Mouse (Mus musculus): ENCODE results near the gene Sik1.

Sik1 gene

DNA sequence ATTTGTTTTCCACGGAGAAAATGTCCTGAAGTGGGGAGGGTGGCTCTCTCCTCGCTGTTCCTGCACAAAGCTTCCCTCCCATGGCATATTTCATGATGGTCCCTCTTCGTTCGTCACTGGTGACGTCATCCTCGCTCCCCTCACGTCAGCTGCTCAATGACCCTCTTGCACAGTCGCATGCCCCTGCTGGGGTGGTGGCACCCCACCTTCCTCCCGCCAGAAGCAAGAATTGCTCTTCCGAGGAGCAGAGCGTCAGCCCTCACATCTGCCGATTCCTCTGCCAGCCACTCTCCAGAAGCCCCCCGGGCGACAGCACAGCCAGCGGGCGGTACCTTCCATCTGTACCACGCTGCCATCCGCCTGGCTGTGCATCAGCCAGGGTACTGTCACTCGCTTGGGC is 45.7 kb downstream of the Sik1 start:
- in situ Hi-C loops (cut with MboI, MseI): loop anchor here (10.0 kb wide), 1 partner anchor 645 kb away; the partner anchor contains the start of gene Tff1

DNA sequence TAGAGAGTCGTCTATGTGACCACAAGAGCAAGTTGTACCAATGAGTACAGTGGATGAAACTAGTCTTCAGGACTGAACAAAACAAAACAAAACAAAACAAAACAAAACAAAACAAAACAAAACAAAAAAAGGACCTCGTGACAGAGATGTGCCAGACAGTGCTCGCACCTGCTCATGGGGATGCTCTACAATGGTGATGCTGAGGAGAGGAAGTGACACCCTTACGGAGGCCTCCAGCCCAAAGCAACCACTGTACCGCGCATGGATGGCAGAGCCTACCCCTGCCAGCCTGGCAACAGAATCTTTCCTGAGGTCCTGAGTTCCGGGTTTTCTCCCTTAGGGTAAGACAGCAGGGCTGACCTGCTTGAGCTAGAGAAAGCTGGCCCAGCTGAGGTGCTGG is 46.5 kb downstream of the Sik1 start:
- in situ Hi-C loops (cut with MboI, MseI): no loop called here

DNA sequence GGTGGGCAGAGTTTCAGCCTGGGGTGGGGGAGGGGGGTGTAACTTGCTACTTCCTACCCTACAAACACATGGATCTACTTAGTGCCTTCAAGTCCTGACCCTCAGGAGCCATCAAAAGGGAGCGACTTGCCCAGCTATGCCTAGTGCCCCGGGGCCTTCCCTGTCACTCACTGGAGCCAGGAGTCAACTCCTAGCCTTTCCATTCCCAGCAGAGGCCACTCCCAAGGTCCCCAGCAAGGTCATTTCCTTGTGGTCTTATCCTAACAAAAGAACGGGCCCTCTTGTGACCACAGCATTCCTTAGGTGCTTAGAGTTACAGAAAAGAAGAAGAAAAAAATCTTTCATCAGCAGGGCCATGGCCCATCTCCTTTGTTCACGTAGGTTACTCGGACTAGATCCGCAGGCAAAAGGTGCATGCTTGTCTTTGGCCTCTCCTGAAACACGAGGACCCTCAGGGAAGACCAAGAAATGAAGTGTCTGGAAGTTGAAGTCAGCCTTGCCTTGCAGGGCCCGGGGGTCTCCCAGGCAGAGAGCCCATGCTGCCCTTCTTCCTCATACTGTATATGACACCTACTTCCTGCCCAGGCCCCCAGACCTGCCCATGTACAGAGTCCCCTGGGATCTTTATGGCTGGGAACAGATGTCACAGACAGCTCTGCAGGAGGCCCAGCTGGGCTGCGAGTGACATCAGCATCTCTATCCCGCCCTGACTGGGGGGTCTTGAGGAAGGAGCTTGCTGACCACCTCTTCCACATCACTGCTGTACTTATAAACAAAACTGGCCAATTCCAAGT is 47.3 kb downstream of the Sik1 start:
- in situ Hi-C loops (cut with MboI, MseI): no loop called here

DNA sequence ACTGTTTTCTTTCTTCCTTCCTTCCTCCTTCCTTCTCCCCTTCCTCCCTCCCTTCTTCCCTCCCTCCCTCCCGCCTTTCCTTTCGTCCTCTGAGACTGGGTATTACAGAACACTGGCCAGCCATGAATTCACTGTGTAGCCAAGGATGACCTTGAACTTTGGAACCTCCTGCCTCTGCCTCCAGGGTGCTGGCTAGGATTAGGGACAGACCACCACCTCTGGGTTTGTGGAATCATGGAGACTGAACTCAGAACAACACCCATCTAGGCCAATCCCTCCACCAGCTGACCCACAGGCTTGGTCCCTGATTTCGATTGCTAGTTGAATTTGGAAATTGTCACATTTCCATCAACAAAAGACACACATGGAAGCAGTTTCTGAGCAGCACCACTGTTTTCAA is 49.1 kb downstream of the Sik1 start:
- in situ Hi-C loops (cut with MboI, MseI): no loop called here

DNA sequence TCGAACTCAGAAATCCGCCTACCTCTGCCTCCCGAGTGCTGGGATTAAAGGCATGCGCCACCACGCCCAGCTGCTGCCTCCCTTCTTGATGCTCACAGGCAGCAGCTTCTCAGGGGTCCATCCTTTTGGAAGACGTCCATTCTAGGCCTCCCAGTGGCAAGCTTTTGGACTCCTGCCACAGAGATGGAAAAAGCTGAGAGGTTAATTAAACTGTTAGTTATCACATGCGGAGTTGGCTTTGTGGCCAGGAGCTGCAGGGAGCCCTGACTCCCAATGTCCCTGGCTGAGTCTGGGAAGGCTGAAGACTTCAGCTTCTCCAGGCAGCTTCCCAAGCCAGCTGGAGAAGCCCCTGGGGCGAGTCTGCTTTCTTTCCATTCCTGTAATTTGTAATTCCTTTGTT is 49.6 kb downstream of the Sik1 start:
- in situ Hi-C loops (cut with MboI, MseI): no loop called here

DNA sequence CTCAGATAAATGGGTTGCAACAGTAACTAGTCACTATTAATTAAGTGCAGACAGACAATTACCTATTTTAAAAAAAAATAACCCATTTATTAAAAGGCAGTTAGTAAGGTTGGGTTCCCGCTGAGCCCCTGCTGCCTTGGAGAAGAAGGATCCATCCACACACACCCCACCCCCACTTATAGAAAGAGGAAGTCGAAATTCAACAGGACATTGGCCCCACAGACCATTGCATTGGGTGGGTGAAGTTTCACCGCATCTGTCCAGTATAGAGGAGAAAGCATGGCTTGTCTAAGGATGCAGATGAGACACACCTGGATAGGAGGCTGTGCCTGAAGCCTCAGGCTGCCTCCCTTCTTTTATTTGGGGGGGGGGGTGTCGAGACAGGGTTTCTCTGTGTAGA is 50.0 kb downstream of the Sik1 start:
- in situ Hi-C loops (cut with MboI, MseI): no loop called here

DNA sequence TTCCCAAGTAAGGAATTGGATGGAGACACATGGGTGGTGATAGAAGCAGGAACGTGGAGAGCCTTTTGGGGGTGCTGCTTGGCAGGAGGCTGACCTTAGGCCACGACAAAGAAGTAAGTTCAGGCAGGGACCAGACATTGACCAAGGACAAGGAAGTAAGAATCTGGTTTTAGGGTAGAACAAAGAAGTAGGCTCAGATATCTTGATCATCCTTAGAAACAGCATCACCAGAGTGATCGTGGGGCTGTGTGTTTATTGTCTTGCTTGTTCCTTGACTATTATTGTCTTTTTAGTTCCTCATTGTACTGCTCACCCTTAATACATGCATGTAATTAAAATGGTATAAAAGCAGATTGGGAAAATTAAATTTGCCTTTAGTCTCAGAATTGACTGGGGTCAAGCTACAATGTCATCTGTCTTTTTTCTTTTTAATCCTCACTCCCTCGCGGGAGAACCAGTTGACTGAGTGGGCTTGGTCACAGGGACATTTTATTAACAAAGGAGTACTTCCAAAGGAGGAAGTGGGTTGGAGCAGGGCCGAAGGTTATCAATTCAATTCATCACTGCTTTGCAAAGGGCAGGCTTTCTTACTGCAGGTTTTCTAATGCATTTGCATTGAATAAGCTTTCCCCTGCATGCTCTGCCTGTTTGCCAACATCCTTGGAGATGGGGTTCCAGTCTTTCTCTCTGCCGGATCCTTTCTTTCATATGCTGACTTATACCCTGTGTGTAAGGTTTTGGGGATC is 53.2 kb downstream of the Sik1 start:
- in situ Hi-C loops (cut with MboI, MseI): no loop called here

DNA sequence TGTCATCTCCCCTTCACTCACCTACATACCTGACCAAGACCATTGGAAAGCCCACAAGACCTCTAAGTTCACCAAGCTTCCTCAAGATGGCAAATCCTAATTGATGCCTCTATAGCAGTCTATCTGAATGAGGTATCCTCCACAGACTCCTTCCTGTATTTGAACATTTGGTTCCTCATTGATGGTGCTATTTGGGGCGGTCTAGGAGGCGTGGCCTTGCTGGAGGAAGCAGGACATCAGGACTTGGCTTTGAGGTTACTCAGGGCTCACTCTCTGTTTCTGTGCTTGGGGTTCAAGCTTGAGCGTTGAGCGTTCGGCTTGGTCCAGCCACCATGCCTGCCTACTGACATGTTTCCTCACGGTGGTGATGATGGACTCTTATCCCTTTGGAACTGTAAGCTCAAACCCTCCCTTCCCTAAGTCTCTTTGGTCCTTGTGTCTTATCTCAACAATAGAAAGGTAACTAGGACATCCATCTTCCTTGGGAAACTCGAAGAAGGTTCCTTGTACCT is 54.7 kb downstream of the Sik1 start:
- in situ Hi-C loops (cut with MboI, MseI): no loop called here

DNA sequence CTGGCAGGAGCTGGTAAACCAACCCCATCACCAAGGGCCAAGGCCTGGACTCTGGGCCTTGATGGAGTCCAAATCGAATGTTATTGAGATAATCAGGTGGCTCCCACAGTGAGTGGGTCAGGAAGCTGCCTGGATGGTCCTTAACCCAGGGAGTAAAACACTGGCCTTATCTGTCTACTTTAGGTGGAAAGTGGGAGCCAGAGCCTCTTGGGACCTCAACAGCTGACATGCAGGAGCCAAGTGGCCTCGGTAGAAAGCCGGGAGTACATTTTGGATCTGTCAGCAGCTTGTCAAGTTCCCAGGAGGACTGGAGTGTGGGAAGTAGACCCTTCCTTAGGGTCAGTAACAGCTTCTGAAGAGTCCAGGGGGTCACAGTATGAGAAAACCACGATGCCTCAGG is 59.7 kb downstream of the Sik1 start:
- in situ Hi-C loops (cut with MboI, MseI): no loop called here
